Mouse (Mus musculus) E14TG2a.4 (cell line): ENCODE results near the gene Agtr1a.

Experiments used
- H3K27me3 ChIP-seq: 2 replicates; pipeline ENCODE4 v1.6.1; 2014; ENCODE audit warnings: low read length, control low read depth; ENCODE audit not compliant: insufficient read depth
- H3K36me3 ChIP-seq: 2 replicates; pipeline ENCODE4 v1.6.1; 2014; ENCODE audit warnings: low read length, control low read depth; ENCODE audit not compliant: insufficient read depth
- H3K4me1 ChIP-seq: replicated peaks from 2 replicates; pipeline ENCODE4 v1.6.1; 2014; ENCODE audit warnings: low read depth, low read length, control low read depth
- H3K4me3 ChIP-seq: replicated peaks from 2 replicates; pipeline ENCODE4 v1.5.1; 2014; ENCODE audit warnings: mild to moderate bottlenecking, low read length
- H3K9me3 ChIP-seq: 2 replicates; pipeline ENCODE4 v1.6.1; 2014; ENCODE audit warnings: low read length, control low read depth
- CTCF ChIP-seq: conservative IDR thresholded peaks from 2 replicates; pipeline ENCODE4 v1.5.1; 2014; ENCODE audit warnings: low read length
- NANOG ChIP-seq: IDR thresholded peaks from 2 replicates; pipeline ENCODE4 v1.6.1; 2014; ENCODE audit warnings: borderline replicate concordance, low read length, mixed read lengths
- POU5F1 ChIP-seq: IDR thresholded peaks from 2 replicates; pipeline ENCODE4 v1.6.1; 2014; ENCODE audit warnings: low read length, borderline replicate concordance

The Agtr1a gene

DNA sequence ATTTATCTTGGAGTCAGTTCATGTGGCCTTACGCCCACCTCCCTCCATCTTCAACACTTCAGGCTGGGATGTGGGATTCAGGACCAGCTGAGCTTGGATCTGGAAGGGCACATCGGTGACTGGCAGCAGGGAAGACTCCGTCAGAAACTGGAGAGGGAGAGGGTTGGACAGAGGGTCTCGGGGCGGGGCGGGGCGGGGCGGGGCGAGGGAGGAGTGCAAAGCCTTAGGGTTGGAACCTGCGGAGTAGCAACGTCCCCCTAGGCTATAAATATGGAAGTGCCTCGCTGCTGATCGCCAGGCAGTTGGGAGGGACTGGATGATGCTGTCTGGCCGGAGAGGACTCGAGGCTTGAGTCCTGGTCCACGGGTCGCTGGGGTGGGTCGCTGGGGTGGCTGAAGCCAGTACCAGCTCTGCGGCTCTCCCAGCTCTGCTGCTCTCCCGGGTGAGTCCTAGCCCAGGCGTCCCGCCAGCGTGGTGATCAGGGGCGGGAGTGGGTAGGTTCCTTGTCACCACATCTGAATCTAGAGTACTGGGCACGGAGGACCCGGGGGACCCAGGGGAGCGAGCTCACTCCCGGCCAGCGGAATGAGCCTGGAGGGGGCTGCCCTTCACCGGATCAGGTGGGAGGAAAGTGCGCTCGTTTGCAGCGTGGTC, at the start of gene Agtr1a:
Gene Agtr1a, plus strand, starts transcription at position 294 of the 654 bp plus-strand sequence.
- Histone ChIP-seq H3K36me3 (no peaks in the 10 kb centered on the region), H3K27me3 (peaks cover 24% of the 10 kb centered on the region), H3K4me1 (peaks cover 7% of the 10 kb centered on the region; the same call in 1 of the 2 replicates), H3K9me3 (no peaks in the 10 kb centered on the region), H3K4me3 (peak within 1 kb of the TSS; percentile 79)
- TF ChIP-seq POU5F1 = no peak
- no peak for TF ChIP-seq CTCF
- TF ChIP-seq NANOG = no peak

DNA sequence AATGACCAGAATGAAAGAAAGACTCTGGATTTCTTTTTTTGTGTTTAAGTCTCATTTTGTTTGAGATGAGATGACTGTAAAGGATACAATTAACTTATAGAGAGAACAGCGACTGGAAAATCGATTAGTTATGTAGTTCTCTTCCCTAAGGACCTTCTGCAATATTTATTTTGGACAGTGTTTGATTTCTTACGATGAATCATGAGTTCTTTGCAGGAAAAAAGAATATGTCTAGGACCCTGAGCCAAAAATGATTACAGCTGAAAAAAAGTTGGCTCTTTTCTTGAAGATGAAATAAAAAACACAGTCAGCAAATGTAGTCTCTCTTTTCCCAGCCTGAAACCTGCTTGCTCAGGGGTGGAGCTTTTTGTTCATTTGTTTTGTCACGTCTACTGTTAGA, 26.0 kb upstream of the Agtr1a start:
- H3K9me3 ChIP-seq = no peaks in the 10 kb centered on the region; the same call in 1 of the 2 replicates
- H3K4me1 ChIP-seq = no peaks in the 10 kb centered on the region
- no peak overlapping the region for H3K4me3 ChIP-seq

GRCm38 (mm10) chr13:30324669-30325346, 11.4 kb upstream of the Agtr1a start:
- Histone ChIP-seq H3K9me3 (no peaks in the 10 kb centered on the region), H3K36me3 (no peaks in the 10 kb centered on the region), H3K4me1 (no peaks in the 10 kb centered on the region), H3K27me3 (no peaks in the 10 kb centered on the region), H3K4me3 (no peak overlapping the region)
- TF ChIP-seq CTCF (no peak), NANOG (no peak), POU5F1 (no peak)

More for the DNA sequence above, 26.0 kb upstream of the Agtr1a start:
- TF ChIP-seq POU5F1 (no peak), CTCF (no peak), NANOG (no peak)
- Histone ChIP-seq H3K27me3 (no peaks in the 10 kb centered on the region), H3K36me3 (no peaks in the 10 kb centered on the region)

- Histone ChIP-seq H3K36me3 (no peaks in the 10 kb centered on the region), H3K4me1 (no peaks in the 10 kb centered on the region), H3K27me3 (no peaks in the 10 kb centered on the region), H3K4me3 (no peak overlapping the region), H3K9me3 (no peaks in the 10 kb centered on the region)
- TF ChIP-seq NANOG (no peak), POU5F1 (no peak), CTCF (no peak)
Observed at GRCm38 (mm10) chr13:30331061-30331460, 5.2 kb upstream of the Agtr1a start.

DNA sequence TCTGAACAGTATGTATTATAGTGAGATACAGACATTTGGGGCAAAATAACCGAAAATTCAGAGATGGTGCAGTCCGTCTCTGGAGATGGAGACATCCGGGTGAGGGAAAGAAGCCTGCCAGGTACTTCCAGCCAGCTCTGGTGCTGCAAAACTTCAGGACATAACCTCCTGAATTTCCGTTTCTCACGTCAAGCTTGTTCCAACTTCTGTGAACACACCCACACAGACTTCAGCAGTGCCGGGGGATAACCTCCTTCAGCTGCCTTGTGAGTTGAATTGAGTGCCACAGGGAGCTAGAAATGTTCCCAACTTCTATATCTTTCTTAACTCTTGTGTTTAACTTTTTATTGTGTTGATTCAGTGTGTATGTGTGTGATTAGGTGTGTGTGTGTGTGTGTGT, 4.4 kb upstream of the Agtr1a start:
- TF ChIP-seq CTCF = no peak
- H3K27me3 ChIP-seq = peaks cover 5% of the 10 kb centered on the region
- no peaks in the 10 kb centered on the region for H3K36me3 ChIP-seq
- H3K9me3 ChIP-seq = no peaks in the 10 kb centered on the region
- H3K4me3 ChIP-seq = no peak overlapping the region
- H3K4me1 ChIP-seq = peaks cover 3% of the 10 kb centered on the region; the same call in 1 of the 2 replicates

- Histone ChIP-seq H3K4me1 (peaks cover 7% of the 10 kb centered on the region; the same call in 1 of the 2 replicates), H3K4me3 (no peak overlapping the region), H3K9me3 (no peaks in the 10 kb centered on the region), H3K36me3 (no peaks in the 10 kb centered on the region), H3K27me3 (peaks cover 12% of the 10 kb centered on the region)
- TF ChIP-seq NANOG = no peak
- no peak for TF ChIP-seq CTCF
- TF ChIP-seq POU5F1 = no peak
Observed at GRCm38 (mm10) chr13:30332581-30332980, 3.7 kb upstream of the Agtr1a start.

- Histone ChIP-seq H3K36me3 (no peaks in the 10 kb centered on the region), H3K4me3 (no peak overlapping the region), H3K4me1 (peaks cover 7% of the 10 kb centered on the region; the same call in 1 of the 2 replicates), H3K27me3 (peaks cover 24% of the 10 kb centered on the region), H3K9me3 (no peaks in the 10 kb centered on the region)
- TF ChIP-seq NANOG = no peak
- no peak for TF ChIP-seq POU5F1
Observed at GRCm38 (mm10) chr13:30334667-30335066, 1.6 kb upstream of the Agtr1a start.

- TF ChIP-seq POU5F1 (no peak), NANOG (no peak), CTCF (no peak)
- H3K4me1 ChIP-seq = peaks cover 7% of the 10 kb centered on the region; the same call in 1 of the 2 replicates
- peak overlapping the region; percentile 79 for H3K4me3 ChIP-seq
Observed at GRCm38 (mm10) chr13:30336913-30337312, 672 bp downstream of the Agtr1a start.

GRCm38 (mm10) chr13:30337646-30338045, 1.4 kb downstream of the Agtr1a start:
- H3K9me3 ChIP-seq = no peaks in the 10 kb centered on the region
- H3K36me3 ChIP-seq = no peaks in the 10 kb centered on the region
- no peak overlapping the region for H3K4me3 ChIP-seq
- TF ChIP-seq CTCF = no peak
- TF ChIP-seq NANOG = no peak
- no peak for TF ChIP-seq POU5F1
- H3K4me1 ChIP-seq = peaks cover 7% of the 10 kb centered on the region; the same call in 1 of the 2 replicates
- peaks cover 24% of the 10 kb centered on the region for H3K27me3 ChIP-seq

More at GRCm38 (mm10) chr13:30336913-30337312, 672 bp downstream of the Agtr1a start:
- H3K9me3 ChIP-seq = no peaks in the 10 kb centered on the region
- H3K36me3 ChIP-seq = no peaks in the 10 kb centered on the region
- H3K27me3 ChIP-seq = peaks cover 24% of the 10 kb centered on the region
